Mouse (Mus musculus) cerebral cortex, adult 2 months (tissue): ENCODE results near the gene Ell2.

Experiments used
- WGBS: fragments of 180-500 bp; shearing (Covaris S2); methylation state at CpG from one replicate; pipeline ENCODE4 v1.1.7; 2018; 5-methylcytosine and 5-hydroxymethylcytosine counted together

Gene Ell2

GRCm38 (mm10) chr13:75706457-75706856, at the start of gene Ell2:
Ell2 (plus strand) TSS chr13:75706757.
- 100% methylated on average over 1 of the region's 1 CpGs for WGBS

DNA sequence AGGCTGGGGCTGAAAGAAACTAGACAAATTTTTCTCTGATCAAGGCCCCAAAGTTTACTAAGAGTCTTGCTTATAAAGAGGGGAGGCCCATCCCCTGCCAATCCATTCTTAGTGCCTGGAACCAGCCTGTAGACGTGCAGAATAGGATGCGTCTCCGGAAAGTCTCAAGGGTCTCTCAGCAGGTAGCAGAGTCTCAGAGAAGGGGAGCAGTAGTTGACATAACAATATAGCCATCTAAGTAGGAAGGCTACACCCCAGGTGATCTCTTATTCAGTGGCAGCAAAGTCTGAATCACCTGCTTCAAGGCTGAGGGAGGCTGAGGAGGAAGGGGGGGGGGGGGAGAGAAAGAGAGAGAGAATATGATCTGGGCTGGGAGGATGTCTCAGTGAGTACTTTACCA, 21.1 kb upstream of the Ell2 start:
- 67% methylated on average over 3 of the region's 3 CpGs for WGBS

GRCm38 (mm10) chr13:75686995-75687394, 19.6 kb upstream of the Ell2 start:
- 84% methylated on average over 4 of the region's 4 CpGs for WGBS

DNA sequence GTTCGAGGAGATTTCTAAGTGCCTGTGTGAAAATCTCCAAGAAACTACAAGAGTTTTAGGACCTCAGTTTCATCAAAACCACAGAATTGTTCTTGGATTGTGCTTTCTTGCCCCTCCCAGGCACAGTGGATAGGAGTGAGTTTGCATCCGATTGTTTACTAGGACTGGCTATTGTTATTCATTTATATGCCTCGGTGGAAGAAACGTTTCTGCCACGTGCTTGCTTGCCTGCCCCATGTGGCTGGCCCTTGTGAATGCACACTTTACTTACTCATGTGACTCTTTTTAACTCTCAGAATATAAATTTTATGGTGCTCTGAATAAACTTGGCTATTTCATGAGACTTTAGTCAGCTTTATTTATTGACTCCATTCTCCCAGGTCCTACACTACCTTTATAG, 3.7 kb upstream of the Ell2 start:
- WGBS = 49% methylated on average over 5 of the region's 5 CpGs

GRCm38 (mm10) chr13:75706882-75707816, 592 bp downstream of the Ell2 start:
- 6% methylated on average over 64 of the region's 64 CpGs for WGBS

DNA sequence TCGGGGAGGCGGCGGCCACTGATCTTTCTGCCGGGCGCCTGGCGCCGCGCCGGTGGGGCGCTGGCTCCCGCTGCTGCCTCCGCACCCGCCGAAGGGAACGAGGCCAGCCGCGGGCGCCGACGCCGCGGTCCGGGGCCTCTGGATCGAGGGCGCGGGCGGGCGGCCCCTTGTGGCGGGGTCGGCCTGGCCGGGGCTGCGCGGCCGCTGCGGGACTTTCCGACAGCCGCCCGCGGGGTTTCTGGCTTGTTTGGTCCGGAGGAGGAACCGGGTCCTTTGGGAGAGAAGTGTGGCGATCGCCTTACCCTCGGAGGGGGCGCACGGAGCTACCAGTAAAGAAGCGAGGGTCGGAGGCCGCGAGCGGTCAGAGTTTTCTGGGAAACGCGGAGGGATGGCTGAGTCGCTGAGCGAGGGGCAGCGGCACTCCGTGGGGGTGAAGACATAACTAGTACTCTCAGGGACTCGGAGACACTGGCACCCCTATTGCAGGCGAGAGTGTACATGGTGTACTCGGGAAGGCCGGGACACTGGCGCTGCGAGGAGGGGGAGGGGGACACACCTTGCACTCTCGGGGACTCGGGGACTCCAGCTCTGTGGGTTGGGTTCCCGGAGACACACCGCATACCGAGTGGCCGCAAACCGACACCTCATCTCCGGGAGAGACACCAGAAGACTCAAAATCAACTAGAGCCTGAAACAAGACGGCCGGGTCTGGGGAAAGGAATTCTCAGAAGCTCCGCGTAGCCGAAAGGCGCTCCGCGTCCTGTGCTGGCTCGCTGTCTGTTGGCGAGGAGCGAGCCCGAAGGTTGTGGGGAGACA, 1.5 kb downstream of the Ell2 start:
- under 1% methylated on average over 76 of the region's 83 CpGs for WGBS

GRCm38 (mm10) chr13:75708637-75709002, 2.1 kb downstream of the Ell2 start:
- 5% methylated on average over 8 of the region's 8 CpGs for WGBS

DNA sequence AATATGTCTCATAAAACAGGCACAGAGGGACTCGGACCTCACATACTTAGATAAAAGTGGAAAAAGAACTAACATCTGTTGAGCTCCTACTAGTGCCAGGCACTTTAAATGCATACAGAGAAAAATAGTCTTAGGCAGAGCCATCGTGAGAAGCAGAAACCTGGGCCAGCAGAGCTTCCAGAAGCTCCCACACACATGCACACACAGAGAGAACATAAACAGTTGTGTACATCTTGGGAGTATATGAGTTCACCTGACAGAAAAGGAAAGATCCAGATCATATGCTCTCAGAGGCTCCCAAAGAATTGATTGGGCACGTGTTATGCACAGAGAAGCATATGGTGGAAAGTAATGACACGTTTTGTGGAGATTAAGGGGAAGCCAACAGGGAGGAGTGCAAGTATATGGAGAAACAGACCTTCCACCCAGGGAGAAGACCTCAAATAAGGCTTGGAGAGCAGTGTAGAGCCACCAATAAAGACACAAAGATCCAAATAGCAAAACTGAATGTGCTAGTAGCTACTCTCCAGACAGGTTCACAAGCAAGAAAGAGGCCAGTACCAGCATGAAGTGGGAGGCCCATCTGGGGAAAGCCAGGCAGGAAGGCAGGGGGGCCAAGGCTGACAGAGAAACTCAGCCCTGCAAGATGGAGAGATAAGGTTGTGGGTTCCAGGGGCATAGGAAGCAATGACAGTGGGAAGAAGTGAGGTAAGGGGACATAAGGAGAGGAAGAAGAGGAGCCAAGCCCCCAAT, 2.6 kb downstream of the Ell2 start:
- 25% methylated on average over 4 of the region's 4 CpGs for WGBS

- WGBS = 43% methylated on average over 6 of the region's 6 CpGs
These were observed 3.6 kb downstream of the Ell2 start for GRCm38 (mm10) chr13:75710152-75710551.

GRCm38 (mm10) chr13:75711517-75711916, 5.0 kb downstream of the Ell2 start:
- 59% methylated on average over 4 of the region's 4 CpGs for WGBS

GRCm38 (mm10) chr13:75712544-75712943, 6.0 kb downstream of the Ell2 start:
- WGBS = 88% methylated on average over 5 of the region's 5 CpGs

GRCm38 (mm10) chr13:75714407-75714806, 7.8 kb downstream of the Ell2 start:
- 83% methylated on average over 6 of the region's 6 CpGs for WGBS

GRCm38 (mm10) chr13:75717638-75718302, 11.2 kb downstream of the Ell2 start:
- 84% methylated on average over 3 of the region's 3 CpGs for WGBS

DNA sequence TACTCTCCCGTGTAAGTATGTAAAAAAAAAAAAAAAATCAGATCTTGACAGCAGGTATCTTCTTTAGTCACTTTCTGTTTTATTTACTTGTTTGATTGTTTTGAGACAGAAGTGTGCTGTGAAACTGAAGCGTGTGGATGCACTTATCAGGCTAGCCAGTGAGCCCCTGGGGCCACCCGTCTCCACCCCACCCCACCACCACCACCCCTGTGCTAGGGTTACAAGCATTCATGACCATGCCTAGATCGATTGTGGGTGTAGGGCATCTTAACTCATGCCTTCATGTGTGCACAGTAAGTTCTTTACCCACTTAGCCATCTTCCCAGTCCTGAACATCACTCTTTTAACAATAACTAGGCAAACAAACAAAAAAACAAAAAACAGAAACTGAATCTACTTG, 13.1 kb downstream of the Ell2 start:
- WGBS = 85% methylated on average over 4 of the region's 4 CpGs

- 50% methylated on average over 4 of the region's 4 CpGs for WGBS
These were observed 20.2 kb downstream of the Ell2 start for GRCm38 (mm10) chr13:75726569-75727373.

DNA sequence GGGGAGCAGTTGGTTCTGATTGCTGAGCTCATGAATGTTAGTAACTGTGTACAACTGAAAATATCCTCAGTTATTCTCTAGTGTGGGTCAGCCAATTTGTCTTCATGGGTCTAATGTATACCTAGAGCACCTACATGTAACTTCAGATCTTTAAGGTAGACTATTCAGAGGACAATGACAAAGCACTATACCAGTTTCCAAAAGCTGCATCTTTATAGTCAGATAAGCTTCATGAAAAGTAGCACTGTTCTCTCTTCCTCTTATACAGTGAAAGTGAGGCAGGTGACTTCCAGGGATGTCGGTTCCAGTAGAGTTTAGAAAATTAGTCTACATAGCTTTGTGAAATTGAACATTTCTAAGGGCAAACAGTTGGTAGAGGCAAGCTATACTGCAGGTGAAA, 21.4 kb downstream of the Ell2 start:
- 63% methylated on average over 1 of the region's 1 CpGs for WGBS

DNA sequence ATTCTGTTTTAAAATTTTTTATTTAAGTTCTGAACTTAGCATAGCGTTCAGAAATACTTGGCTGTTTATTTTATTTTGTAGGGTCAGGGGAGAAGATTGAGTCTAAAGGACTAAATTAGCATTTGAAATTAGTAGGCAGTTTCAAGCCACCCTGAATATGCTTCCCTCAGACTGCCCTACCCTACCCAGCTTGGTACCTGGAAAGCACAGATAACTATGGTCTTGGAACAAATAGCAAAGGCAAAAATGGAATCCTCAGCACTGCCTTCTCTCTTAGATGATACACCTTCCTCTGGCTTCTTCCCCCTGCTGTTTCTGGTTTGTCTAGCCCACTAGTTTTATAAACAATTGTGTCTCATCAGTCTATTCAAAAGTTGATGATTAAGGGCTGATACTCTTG, 23.3 kb downstream of the Ell2 start:
- WGBS = 77% methylated on average over 1 of the region's 1 CpGs

- 68% methylated on average over 3 of the region's 3 CpGs for WGBS
These were observed 27.1 kb downstream of the Ell2 start for GRCm38 (mm10) chr13:75733594-75734161.

GRCm38 (mm10) chr13:75734231-75734630, 27.7 kb downstream of the Ell2 start:
- 88% methylated on average over 5 of the region's 5 CpGs for WGBS

- WGBS = 62% methylated on average over 1 of the region's 1 CpGs
These were observed 29.0 kb downstream of the Ell2 start for GRCm38 (mm10) chr13:75735606-75736005.
